Mouse (Mus musculus) fibroblast of lung, adult 2 months (primary cell): ENCODE results near the gene Gpr89.

Experiments
- DNase-seq: peaks from one replicate; pipeline ENCODE4 v3.0.0-alpha.2; 2011; ENCODE audit warnings: low read depth

The Gpr89 gene

DNA sequence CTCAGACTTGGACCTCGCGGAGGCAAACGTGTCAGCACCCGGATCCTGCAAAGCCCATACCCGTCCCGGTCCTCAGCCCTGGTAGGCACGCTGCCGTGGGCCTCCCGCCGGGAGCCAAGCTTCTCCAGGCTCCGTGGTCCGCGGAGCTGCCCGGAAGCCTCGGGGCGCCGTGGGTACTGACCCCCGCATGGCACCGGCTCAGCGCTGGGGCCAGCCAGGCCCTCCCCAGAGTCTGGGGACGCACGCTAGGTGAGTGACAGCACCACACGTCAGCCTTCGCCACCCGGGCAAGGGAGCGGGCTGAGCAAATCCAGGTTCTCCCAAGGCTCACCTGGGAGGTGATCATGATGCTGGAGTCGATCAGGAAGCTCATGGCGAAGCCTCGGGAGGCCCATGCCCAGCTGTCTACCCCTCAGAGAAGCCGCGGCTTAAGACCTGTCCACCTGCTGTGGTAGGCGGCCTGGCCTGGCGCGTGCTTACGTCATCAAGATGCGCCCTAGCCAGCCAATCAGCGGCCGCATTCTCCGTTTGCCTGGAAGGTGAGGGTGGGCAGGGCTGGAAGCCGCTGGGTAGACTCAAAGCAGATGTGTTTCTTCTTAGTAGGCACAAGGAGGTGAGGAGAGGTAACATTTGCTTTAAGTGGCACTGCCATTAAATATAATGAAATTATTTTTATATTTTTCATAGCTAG is at the start of gene Gpr89:
TSS of gene Gpr89 (minus strand) at position 496 of the 691 bp plus-strand sequence.
- DNase-seq: peak; percentile 67

DNA sequence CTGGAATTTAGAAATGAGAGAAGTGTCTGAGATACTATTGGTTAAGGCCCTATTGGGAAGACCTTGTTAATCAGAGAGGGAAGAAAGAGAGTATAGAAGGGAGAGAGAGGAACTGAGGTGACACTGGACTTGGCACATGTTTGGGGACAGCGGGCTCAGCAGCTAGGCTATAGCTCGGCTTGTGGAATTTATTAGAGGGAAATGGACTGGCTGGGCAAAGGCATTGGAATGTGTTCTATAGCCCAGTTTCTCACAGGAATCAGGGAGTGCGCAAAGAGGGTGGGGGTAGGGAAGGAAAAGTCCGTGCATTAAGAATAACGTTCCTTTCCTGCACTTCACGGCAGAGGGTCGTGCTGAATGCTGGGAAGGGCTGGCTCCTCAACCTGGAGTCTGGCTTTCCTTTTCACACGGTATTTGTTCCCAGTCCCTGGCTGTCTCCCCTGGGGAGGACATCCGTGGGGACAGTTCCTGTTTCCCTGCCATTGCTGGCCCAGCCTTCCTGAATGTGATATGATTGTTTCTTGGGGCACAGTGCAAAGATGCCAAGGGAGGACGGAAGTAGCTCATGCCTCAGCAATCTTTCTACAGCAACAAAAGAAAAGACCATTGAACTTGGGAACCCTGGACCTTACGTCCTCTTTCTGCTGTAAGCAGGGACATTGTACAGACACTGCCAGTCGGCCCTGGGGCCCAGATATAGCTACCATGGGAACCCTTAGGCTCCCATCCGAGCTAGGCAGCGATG is 48.5 kb upstream of the Gpr89 start:
- DNase-seq: no peak

DNA sequence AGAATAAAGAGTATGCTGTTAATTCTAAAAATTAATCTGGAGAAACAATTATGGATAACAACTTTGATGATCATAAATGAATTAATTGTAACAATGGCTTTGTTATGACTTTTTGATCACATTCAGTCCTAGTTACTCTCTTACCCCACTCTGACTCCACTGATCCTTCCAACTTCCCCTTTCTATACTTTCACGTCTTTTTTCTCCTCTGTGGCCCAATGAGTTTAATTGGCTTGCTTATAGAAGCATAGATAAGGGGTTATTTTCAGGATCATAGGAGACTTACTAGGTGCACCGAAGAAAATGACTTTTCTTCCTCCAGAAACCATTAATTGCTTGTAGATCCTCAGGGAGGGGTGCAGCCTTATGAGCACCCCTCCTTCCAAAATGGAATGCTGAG is 37.6 kb upstream of the Gpr89 start:
- no peak for DNase-seq

DNA sequence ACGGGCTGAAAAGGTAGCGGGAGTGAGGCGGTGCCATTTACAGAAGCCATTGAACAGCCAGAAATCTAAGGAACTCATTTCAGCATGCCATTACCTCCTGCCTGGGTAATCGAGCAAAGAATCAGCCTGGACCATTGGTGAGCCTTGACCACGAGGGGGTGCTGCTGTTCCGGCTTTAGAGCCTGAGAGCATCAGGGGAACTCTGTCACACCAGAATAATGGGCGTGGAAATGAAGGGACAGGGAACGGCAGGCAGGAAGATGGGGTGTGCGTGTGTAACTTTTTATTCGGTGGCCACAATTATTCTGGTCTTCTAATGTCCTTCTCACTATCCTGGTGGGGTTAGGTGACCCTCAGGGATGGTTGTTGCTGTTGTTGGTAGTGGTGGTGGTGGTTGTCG is 33.6 kb upstream of the Gpr89 start:
- DNase-seq: peak; percentile 41

DNA sequence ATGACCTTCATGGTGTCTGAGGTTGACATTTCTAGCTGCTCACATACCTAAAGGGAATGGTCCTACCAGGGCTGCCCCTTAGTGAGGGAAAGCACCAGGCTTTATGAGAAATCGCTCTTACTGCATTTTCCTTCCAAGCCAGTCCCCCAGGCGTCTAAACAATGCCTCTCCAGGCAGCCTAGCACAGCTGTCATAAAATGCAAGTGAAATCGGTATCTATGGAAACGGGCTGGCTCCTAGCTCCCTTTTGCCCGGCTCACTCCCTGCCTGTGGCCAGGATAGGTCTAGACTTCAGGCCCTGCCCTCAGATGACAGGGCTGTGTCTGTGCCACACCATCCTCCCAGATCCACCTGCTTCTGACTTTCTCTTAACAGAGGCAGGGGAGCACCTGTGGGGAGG is 32.5 kb upstream of the Gpr89 start:
- no peak for DNase-seq

DNA sequence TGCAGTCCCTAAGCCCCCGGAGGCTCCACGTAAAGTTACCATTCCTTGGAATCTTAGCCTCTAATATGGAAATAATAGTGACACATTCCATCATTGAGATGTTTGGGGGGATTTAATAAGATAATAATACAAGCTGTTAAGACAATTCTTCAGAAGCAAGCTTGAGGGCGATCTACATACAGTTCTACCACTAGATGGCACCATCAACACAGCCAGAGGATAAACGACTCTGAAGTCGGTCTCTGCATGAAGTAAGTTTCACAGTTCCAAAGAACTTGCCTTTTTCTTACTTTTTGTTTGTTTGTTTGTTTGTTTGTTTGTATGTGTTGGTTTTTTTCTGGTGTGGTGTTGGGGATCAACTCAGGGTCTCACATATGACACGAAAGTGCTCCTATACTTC is 31.1 kb upstream of the Gpr89 start:
- DNase-seq: peak; percentile 51

DNA sequence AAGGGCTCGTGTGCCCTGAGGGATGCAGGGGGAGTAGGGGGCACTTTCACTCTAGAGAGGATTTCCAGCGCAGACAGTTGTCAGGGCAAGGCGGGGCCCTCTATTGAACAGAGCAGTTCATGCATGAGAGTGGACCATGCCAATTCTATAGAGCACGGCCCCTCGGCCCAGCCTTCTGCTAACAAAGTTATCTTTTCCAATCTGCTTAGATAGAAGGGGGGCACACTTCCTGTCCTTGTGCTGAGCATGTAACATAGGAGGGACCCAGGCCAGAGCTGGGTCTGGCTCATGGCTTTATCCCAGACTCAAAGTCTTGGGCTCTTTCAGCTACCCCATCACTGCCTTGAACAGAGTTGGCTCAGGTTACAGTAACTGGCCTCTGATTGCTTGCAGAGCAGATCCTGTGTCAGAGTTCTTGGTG is 26.1 kb upstream of the Gpr89 start:
- DNase-seq: no peak

DNA sequence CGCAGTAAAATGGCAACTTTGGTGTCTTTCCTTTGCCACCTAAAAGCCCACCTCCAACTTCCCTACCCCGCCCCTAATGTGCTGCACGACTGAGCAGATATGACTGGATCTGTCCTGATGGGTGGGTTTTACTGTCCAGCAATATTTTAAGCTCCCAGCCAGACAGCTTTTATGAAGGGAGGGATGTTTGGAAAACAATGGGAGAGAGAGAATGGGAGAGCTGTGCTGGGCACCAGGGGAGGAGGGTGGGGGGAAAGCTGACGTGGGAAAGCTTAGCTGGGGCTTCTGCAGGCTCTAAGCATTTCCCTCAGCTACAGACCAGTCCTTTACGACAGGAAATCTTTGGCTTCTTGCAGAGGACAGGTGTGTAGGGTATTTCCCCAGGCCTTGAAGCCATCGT is 20.8 kb upstream of the Gpr89 start, which contains the start of gene Gja8:
TSS of gene Gja8 (minus strand) at position 101 of the 400 bp plus-strand sequence.
- DNase-seq: no peak

DNA sequence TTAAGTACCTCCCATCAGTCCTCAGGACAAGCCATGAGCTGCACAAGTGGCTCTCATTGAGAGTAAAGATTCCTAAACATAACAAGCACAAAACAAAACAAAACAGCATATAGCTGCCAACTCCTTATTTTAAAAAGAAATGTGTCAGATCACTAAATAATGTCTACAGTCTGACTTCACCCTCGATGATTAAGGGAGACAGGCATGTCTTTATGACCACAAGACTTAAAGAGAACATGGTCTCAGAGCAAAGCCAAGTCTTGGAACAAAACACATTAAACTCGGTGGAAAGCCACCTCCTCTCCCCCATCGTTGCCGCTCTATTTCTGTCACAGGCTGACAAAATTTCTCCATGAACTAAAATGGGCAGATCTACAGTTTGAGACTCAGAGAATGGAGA is 19.5 kb upstream of the Gpr89 start:
- DNase-seq: no peak

DNA sequence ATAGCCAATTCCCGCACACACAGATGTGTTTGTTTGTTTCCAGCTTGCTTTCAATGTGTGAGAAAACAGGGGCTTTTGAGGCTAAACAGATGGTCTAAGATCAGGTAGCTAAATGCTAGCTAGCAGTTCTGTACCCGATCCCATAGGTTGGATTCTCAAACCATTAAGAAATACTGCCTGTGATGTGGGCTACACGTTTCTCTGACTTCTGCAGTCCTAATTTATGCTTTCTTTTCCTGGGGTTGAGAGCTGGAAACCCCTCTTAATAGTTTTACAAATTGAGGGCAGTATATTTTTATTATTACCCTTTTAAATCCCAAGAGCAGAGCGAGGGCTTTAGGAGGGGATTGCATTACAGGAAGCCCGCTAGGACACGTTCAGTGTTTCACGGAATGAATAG is 15.8 kb upstream of the Gpr89 start:
- DNase-seq: no peak

DNA sequence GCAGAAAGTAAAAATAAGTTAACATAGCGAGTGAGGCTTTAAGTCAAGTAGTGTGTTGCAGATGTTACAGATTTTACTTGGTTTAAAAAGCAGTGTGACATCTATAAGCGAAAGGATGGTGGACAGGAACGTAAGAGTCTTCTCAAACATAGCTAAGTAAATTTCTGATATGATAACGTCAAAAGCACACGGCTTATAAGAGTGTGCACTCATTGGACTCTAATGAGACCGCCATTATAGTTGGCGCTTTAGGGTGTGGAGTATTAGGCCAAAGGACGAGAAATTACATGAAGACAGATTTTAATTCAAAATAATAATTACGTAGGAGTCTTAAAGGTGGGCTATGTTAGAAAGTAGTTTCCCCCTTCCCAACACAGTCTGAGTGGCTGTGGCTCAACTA is 446 bp upstream of the Gpr89 start:
- no peak for DNase-seq

DNA sequence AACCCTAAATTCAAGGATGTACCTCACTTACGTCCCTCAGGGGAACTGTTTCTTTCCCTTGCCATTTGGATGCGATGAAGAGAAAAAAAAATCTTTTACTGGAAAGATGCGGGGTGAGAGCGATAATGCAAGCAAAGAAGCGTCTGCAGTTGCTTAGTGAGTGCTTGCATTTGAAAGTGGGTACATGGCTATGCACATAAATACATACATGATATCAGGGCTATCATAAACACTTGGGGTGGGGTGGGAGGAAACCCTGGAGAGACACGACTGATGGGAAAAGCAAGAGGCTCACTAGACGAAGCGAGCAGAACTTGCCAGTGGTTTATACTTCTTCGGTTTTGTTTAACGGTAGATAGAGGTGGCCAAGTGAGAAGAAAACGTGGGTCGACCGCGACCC is 753 bp downstream of the Gpr89 start, which contains the start of gene Gja5:
TSS of gene Gja5 (plus strand) at position 301 of the 400 bp plus-strand sequence.
- DNase-seq: no peak

DNA sequence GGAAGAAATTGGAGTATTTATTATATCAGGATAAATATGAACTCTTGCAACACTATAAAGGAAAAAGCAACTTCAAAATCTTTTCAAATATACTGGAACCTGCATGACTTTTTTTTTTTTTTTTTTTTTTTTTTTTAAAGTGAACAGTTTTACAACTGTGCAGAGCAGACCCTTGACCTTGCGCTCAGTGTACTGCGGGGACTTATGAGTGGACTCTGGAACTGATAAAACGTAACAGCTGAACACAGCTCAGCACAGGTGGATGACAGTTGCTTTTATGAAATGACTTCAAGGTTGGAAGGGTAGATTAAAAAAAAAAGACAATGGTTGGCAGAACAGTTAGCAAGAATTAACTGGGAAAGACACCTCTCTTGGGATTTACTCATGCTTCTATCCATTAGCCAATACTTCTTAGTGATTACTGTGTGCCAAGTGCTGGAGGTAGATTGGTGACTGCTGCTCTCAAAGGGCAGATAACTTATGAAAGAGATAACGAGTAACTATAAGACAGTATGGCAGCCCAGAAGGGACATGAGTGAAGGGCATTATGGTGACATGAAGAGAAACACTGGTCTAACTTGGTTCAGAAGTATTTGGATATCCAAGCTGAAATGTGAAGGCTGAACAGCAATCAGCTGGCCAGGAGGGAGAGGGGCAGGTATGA is 2.7 kb downstream of the Gpr89 start:
- DNase-seq: no peak

DNA sequence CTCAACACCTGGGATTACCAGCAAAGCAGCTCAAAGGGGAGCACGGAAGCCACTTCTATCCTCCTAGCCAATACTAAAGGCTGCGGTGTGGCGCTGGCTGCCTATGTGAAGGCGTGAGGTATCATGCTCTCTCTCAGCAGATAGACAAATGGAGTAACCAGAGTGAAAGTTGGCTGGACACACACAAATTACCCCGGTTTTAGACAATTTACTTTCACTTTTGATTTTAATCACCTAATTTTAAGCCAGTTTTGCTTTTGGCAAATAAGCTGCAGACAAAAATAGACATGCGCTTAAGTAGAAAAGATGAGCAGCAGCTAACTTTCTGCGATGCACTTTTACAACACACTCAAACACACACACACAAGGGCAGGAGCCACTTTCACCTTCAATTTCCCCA is 21.5 kb downstream of the Gpr89 start:
- no peak for DNase-seq

DNA sequence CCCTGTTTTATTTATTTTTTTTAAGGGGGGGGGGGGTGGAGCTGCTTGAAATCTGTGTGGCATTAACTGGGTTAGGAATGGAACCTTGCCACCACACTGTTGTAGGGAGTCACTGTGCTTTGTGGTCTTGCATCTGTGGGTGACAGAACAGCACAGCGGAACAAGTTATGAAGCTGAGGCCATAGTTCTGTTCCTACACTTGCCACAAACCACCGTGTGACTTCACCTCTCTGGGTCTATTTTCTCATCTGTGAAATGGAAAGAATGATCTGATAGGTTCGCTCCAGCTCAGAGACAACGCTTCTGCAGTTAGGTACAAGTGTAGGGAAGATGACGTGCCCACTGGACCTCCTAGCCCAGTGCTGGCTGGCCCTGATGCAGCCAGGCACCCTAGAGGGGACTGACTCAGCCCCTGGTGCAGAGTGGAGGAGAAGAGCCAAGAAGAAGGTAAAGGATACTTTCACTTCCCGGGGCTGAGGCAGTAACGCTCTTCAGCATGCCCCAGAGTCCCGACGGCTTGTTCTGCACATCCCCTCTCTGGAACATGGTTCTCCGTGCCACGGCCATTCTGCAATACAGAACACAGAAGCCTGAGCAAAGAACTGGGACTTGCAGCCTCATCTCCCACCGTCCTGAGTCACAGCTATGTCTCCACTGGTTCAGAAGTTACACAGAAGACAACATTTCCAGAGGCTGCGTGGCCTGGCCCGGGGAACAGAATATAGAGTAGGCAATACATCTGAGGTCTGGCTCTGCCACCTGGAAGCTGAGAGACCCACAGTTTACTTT is 22.9 kb downstream of the Gpr89 start:
- DNase-seq: no peak

DNA sequence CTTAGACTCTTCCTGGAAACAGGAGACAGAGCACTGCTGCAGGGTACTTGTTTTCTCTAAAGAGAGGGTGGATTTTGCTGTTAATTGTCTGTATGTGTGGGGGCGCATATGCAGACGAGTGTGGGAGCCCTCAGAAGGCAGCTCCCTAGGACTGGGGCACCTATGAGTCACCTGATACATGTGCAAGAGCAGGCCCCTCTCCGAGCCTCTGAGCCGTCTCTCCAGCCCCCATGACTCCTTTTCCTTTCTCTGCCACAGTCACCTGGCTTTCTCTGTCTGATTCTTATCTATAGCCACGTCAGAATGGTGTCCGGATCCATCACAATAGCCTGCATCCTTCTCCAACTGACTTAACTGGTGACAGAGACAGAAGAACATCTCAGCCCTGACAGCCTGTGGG is 23.6 kb downstream of the Gpr89 start:
- no peak for DNase-seq

DNA sequence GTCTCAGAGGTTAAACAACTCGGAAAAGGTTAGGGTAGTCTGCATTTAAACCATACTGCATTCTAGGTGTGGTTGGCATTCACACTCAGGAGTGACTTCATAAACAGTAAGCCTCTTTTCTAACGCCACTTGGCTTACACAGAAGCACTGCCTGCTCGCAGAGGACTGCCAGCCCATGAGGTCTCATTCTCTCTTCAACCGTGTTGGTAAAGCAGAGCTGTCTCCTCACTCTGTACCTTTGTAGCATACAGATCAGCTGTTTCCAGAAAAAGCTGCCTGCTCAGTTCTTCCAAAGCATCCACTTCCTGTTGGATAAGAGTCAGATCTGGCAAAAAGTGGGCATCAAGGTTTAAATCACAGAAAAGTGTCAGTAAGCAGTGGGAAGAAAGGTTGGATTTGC is 24.8 kb downstream of the Gpr89 start:
- no peak for DNase-seq

DNA sequence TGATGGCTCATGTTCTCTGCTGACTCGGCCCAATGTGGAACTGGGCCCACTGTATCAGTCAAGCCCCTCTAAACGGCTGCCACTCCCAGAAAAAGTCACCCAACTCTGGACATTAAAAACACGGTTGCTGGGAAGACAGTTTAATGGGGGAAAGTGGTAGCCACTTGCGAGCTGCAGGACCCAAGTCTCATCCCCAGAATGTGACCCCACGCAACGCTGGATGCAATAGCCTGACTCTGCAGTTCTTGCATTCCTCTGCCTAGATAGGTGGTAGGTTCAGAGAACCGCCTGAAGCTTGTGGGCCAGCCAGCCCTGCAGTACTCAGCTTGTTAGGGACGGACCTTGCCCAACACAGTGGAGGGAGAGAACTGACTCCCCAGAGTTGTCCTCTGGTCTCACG is 25.6 kb downstream of the Gpr89 start:
- no peak for DNase-seq

DNA sequence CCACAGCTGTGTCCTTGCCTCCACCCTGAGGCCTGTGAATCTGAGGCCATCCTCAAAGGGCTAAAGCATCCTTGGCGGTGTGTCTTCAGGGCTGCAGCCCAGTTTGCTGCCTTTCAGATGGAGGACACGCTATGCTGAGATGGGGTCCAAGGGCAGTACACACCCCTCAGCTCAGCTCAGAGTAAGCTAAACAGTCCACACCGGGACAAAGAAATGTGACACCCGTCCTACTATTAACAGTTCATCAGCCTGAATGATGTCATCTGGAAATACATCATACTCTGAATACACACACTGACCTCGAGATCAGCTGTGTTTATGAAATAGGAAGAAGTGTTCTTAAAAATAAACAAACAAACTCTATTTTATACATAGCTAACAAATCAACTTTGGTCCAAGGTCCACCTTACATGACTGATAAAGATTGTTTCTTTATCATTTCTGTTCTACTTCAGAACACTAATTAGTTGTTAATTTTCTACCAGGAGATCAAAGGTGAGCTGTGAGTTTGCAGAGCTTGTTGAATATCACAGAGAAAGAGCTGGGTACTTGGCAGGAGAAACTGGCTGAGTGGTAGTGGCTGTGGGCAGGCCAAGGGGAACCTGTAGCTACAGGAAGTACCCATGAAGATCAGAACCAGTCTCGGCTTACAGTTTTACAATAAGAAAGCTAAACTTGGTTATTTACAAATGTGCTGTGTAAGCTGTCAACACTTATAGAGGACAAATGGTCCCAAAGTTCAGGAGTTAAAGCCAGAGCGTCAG is 30.2 kb downstream of the Gpr89 start:
- no peak for DNase-seq

DNA sequence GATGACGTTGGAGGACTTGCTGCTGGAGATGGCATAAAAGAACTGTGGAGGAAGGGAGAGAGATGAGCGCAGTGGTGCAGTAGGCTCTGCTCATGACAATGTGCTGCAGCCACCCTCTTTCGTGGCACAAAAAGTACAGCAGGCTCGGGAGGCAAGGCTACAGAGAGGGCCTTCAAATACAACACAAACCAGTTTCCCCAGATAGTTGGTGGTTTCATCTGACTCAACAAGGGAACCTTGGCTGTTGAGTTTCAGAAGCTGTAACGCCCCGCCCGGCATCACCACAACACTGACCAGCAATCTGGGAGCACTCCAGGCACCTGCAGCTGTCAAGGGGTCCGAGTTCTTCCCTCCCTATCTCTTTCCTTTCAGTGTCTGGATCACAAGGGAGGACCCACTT is 32.6 kb downstream of the Gpr89 start:
- DNase-seq: no peak

DNA sequence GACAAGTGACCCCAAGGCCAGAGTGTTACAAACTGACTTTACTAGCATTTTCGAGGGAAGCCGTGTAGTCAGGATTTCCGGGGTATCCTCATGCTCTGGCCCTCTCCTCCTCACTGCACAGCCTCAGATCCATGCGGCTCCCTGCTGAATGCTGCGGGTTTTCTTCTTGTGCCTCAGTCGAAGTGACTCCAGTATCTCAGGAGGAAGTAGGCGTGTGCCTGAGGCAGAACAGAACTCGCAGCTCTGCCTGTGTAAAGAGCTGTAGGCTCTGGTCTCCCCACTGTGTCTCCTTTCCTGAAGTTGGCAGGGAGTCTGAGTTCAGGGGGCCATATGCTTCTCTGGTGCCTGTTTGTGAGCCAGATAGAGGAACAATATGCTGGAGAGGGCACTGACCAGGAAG is 34.1 kb downstream of the Gpr89 start:
- DNase-seq: no peak

DNA sequence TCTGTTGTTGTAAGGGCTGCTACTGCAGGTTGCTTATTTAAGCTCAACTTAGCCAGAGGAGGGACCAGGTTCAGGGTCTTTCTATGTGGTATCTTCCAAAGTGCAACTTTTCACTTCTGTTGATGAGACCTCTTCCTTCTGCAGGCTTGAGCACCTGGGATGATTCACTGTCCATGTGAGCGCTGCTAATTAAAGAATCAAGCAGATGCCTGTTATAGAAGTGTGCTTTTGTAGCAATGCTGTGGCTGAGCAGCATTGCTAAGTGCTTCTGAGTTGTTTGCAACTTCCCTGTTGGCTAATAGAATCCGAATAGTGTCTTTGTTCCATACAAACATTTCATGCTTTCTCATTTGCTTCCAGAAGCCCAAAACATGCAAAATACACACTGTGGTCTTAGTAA is 34.9 kb downstream of the Gpr89 start:
- no peak for DNase-seq
